Mouse (Mus musculus) midbrain, embryonic 16.5 days (tissue): Measurements from ENCODE around the gene Arhgap27. TPM values are rescaled to one million over a fixed set of nuclear protein-coding genes. Genes with fewer than 3 reads are reported as not detected.
A peak's percentile ranks its signal among the peaks of the same experiment; 100 is the strongest.

Source experiments
- ATAC-seq: fragments of 200-750 bp; cut with Nextera tagmentation; 2 replicates; pipeline ENCODE4 v1.8.0; 2017; ENCODE audit warnings: moderate TSS enrichment
- H3K27ac ChIP-seq: fragments of 300-500 bp; sonication (generic); 2 replicates; pipeline ENCODE4 v1.5.1; 2014; ENCODE audit warnings: mild to moderate bottlenecking, low read length, mixed read lengths
- H3K27me3 ChIP-seq: fragments of 300-500 bp; sonication (generic); 2 replicates; pipeline ENCODE4 v1.6.1; 2014; ENCODE audit warnings: low read depth, low read length, mixed read lengths; ENCODE audit not compliant: control insufficient read depth, insufficient read depth
- H3K36me3 ChIP-seq: fragments of 300-500 bp; sonication (generic); 2 replicates; pipeline ENCODE4 v1.6.1; 2014; ENCODE audit warnings: mild to moderate bottlenecking, low read length, moderate library complexity, mixed read lengths; ENCODE audit not compliant: control insufficient read depth, insufficient read depth
- H3K4me1 ChIP-seq: fragments of 300-500 bp; sonication (generic); 2 replicates; pipeline ENCODE4 v1.6.1; 2014; ENCODE audit warnings: mild to moderate bottlenecking, low read length, mixed read lengths; ENCODE audit not compliant: control insufficient read depth, insufficient read depth
- H3K4me2 ChIP-seq: fragments of 300-500 bp; sonication (generic); 2 replicates; pipeline ENCODE4 v1.6.1; 2014; ENCODE audit warnings: mild to moderate bottlenecking, low read length, mixed read lengths
- H3K4me3 ChIP-seq: fragments of 300-500 bp; sonication (generic); 2 replicates; pipeline ENCODE4 v1.5.1; 2014; ENCODE audit warnings: low read depth, mild to moderate bottlenecking, low read length, moderate library complexity, mixed read lengths
- H3K9ac ChIP-seq: fragments of 300-500 bp; sonication (generic); 2 replicates; pipeline ENCODE4 v1.6.1; 2014; ENCODE audit warnings: low read depth, low read length, mixed read lengths
- H3K9me3 ChIP-seq: fragments of 300-500 bp; sonication (generic); replicated peaks from 2 replicates; pipeline ENCODE4 v1.6.1; 2014; ENCODE audit warnings: mild to moderate bottlenecking, low read length, mixed read lengths; ENCODE audit not compliant: control insufficient read depth, poor library complexity, severe bottlenecking
- WGBS: fragments of 180-500 bp; shearing (Covaris S2); extraction: QIAGEN DNeasy Blood & Tissue Kit; methylation state at CpG from one replicate; pipeline ENCODE4 v1.1.7; 2014; 5-methylcytosine and 5-hydroxymethylcytosine counted together
- polyA plus RNA-seq: library from polyadenylated mRNA; unstranded; fragments of >200 nt; fragmentation: Nextera tagmentation; extraction: Ambion mirVana; gene quantifications from 2 replicates; pipeline ENCODE4 v1.2.1, GENCODE M21; 2015

Gene Arhgap27
- polyA plus RNA-seq, 1 experiment from 2014 or later: 4.4 TPM

DNA sequence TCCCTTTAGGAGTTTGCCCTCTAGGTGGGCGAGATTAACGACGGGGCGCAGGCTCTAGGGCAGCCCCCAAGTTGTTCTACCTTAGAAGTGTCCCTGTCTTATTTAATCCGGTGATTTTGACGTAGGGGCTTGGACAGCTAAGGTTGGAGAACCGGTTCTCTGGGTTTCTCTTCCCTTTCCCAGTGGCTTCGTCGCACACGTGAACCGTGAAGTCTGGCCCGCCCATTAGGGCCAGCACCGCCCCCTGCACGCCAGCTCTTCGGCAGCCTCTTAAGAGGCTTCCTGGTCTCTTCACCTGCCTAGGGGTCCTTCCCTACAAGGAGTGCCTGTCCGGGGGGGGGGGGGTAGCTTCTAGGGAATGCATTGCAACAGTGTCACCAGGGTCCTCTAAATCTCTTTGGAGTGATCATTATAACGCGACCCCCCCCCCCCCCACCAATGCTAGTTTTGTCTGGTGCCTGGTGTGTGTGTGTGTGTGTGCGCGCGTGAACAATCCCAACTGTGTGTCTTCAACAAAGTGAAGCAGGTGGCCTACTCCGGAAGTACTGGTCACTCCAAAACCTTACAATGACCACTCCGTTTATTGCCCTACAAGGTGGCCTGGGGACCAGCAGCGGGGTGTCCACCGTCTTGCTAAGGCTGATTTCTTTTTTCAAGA, 2.0 kb downstream of the Arhgap27 start:
- H3K4me1 ChIP-seq: peaks cover 28% of the 10 kb centered on the region
- H3K9me3 ChIP-seq: no peaks in the 10 kb centered on the region
- 4% methylated on average over 23 of the region's 25 CpGs for WGBS
- no peak for ATAC-seq
- H3K4me2 ChIP-seq: peak overlapping the region; percentile 5; the same call in 1 of the 2 replicates
- H3K4me3 ChIP-seq: no peak overlapping the region; the same call in 1 of the 2 replicates
- H3K9ac ChIP-seq: no peak overlapping the region
- H3K36me3 ChIP-seq: no peaks in the 10 kb centered on the region
- no peak overlapping the region for H3K27ac ChIP-seq
- peaks cover 53% of the 10 kb centered on the region for H3K27me3 ChIP-seq

DNA sequence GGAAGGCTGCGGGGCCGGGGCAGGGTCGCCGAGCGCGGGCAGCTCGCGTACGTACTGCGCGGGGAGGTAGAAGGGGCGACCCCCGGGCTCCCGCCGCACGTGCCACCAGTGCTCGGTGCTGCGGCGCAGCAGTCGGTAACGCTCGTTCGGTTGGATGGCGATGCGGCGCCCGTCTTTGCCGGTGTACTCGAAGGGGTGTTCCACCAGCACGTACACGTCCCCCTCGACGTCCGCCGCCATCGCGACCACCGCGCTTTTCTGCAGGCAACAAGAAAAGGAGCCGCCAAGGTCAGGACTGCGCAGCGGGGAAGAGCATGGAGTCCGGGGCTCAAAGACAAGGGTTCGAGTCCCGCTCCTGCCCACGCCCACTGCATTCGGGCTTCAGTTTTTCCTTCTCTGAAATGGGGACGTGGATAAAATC, 2.8 kb downstream of the Arhgap27 start:
- H3K4me3 ChIP-seq: peak overlapping the region; percentile 45
- H3K9me3 ChIP-seq: no peaks in the 10 kb centered on the region
- H3K27me3 ChIP-seq: peaks cover 52% of the 10 kb centered on the region
- H3K27ac ChIP-seq: no peak overlapping the region
- peak overlapping the region; percentile 76 for H3K4me2 ChIP-seq
- H3K9ac ChIP-seq: peak overlapping the region; percentile 66
- peak; percentile 9; the same call in 1 of the 2 replicates for ATAC-seq
- no peaks in the 10 kb centered on the region for H3K36me3 ChIP-seq
- H3K4me1 ChIP-seq: peaks cover 28% of the 10 kb centered on the region
- WGBS: 4% methylated on average over 37 of the region's 48 CpGs

DNA sequence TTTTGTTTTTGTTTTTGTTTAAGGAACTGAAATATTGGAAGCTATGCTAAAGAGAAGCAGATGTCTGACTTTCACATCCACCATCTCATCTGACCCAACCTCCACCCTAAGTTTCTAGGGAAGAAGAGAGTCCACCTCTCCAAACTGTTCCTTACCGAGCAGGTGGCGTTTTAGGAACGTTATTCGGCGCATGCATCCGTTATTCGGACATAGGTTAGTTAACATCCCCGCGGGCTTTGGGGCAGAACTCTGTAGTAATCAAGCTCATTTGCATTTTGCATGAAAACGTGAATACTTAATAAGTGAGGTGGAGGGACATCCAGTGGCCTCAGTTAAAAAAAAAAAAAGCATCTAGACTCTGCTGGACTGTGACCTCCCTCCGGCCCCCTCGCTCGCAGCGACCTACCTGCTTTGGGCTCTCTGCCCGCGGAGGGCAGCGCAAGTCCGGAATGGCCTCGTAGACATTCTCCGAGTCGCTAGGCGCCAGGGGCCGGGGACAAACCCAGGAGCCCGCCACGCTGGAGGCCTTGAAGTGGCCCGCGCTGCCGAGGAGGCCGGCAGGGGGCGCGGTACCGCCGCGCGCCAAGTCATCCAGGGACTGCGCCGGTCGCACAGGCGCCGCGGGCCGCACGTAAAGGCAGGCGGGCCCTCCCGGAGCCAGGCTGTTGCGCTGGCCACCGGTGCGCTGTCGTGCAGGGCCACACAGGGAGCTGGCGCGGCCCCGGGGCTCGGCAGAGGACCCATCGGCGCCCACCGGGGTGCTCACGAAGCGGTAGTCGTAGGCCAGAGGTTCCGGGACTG, 3.5 kb downstream of the Arhgap27 start:
- H3K4me2 ChIP-seq: peak overlapping the region; percentile 76
- under 1% methylated on average over 60 of the region's 60 CpGs for WGBS

DNA sequence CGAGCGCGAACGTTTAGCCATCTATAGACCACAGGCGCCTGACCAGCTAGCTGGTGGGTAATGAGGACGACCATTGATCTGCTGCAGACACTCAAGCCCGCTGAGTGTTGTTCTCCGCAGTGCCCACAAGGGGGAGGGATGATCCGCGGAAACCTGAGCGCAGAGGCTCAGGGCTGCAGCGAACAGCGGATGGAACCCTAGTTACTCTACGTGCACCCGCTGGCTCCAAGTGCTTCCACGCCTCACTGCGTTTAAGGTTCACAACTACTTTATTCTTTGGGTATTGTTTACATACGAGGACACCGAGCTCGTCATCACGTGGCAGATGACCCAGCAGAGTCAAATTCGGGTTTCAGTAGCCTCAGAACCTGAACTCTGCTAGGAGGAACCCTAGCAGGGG, 4.4 kb downstream of the Arhgap27 start:
- Histone ChIP-seq H3K27me3 (peaks cover 38% of the 10 kb centered on the region), H3K4me3 (no peak overlapping the region; the same call in 1 of the 2 replicates), H3K4me1 (peaks cover 28% of the 10 kb centered on the region), H3K27ac (no peak overlapping the region), H3K9me3 (no peaks in the 10 kb centered on the region), H3K36me3 (no peaks in the 10 kb centered on the region), H3K4me2 (peak overlapping the region; percentile 39), H3K9ac (no peak overlapping the region; the same call in 1 of the 2 replicates)
- ATAC-seq: 0 out of 2 replicates have a peak, but pooled peaks have one; percentile 32
- under 1% methylated on average over 22 of the region's 22 CpGs for WGBS

More for the DNA sequence above, 3.5 kb downstream of the Arhgap27 start:
- H3K27me3 ChIP-seq: peaks cover 45% of the 10 kb centered on the region
- peak; percentile 63 for ATAC-seq
- no peaks in the 10 kb centered on the region for H3K9me3 ChIP-seq
- peak overlapping the region; percentile 66 for H3K9ac ChIP-seq
- no peaks in the 10 kb centered on the region for H3K36me3 ChIP-seq
- no peak overlapping the region for H3K27ac ChIP-seq
- H3K4me3 ChIP-seq: peak overlapping the region; percentile 45
- peaks cover 28% of the 10 kb centered on the region for H3K4me1 ChIP-seq

DNA sequence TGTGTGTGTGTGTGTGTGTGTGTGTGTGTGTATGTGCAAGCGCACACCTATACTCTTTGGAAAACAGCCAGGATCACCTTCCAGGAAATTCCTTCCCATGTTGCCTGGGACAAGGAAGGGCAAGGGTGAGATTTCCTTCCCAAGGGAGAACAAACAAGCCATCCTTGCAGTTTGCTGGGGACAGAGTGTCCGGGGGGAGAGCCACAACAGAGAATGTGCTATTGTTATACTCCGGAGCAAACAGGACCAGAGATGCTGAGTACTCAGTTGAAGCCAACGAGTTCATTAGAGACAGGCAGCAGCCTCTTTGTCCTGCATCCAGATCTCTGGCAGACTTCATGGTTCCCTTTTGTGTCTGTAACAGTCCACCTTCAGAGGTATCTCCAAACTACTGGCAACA, 5.2 kb downstream of the Arhgap27 start:
- H3K9ac ChIP-seq: no peak overlapping the region
- no peak overlapping the region for H3K4me3 ChIP-seq
- H3K4me1 ChIP-seq: peaks cover 25% of the 10 kb centered on the region
- no peak overlapping the region for H3K4me2 ChIP-seq
- H3K27me3 ChIP-seq: peaks cover 33% of the 10 kb centered on the region
- H3K27ac ChIP-seq: no peak overlapping the region
- H3K36me3 ChIP-seq: no peaks in the 10 kb centered on the region
- H3K9me3 ChIP-seq: no peaks in the 10 kb centered on the region
- WGBS: 57% methylated on average over 4 of the region's 4 CpGs
- no peak for ATAC-seq

DNA sequence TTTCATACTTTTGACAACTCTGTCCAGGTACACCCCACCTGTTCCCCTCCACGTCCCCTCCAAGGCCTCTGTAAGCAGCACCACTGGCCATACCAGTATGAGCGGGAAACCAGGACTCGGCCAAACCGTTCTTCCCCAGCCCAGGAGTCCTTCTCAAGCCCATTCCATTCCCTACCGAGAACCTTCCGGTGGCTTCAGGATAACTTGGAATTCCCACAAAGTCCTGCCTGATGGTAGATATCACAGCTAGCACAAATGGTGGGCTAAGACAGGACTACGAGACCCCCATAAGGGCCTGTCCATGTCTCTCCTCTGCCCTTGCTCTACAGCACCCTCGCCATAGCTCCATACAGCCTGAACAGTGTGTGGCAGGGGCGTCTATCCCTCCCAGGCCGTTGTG, 5.8 kb downstream of the Arhgap27 start:
- peaks cover 33% of the 10 kb centered on the region for H3K27me3 ChIP-seq
- no peak overlapping the region for H3K4me2 ChIP-seq
- H3K27ac ChIP-seq: no peak overlapping the region
- H3K4me1 ChIP-seq: peaks cover 19% of the 10 kb centered on the region
- no peak for ATAC-seq
- 93% methylated on average over 10 of the region's 10 CpGs for WGBS
- no peaks in the 10 kb centered on the region for H3K36me3 ChIP-seq
- no peak overlapping the region for H3K4me3 ChIP-seq
- 0 out of 2 replicates have a peak, but pooled peaks cover under 1% of the 10 kb centered on the region for H3K9me3 ChIP-seq
- H3K9ac ChIP-seq: no peak overlapping the region

DNA sequence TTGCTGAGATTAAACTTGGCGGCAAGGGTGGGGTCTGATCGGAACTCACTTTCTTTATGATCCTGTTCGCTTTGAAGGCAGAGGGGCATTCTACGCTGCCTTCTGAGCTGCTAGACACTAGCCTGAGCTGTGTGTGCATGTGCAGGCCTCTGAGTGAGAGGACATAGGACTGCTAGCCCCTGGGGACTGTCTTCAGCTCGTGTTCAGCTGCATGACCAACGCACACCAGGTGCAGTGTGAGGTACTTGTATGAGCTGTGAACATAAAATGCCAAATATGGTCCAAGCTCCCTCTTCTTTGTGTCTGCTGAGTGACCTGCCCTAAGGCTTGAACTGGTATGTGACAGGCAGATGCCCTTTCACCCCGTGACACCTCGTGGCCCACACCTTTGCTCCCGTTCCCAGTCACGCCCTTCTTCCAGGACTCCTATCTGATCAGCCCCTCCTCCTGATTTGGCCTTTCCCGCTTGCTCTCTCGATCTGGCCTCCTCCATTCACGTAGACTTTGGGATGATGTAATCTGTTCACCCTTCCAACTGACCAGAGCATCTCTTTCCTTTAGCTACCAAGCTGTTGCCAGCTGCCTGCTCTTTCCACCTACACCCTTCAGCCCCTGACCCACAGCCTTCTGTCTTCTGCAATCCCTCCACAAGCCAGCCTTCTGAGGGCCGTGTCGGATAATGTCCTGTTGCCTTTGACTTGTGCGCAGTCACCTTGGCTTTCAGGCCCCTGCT, 6.4 kb downstream of the Arhgap27 start:
- ATAC-seq: no peak
- Histone ChIP-seq H3K36me3 (no peaks in the 10 kb centered on the region), H3K9me3 (0 out of 2 replicates have a peak, but pooled peaks cover 3% of the 10 kb centered on the region), H3K4me1 (peaks cover 13% of the 10 kb centered on the region), H3K4me2 (no peak overlapping the region), H3K9ac (no peak overlapping the region), H3K27me3 (peaks cover 29% of the 10 kb centered on the region), H3K4me3 (no peak overlapping the region), H3K27ac (no peak overlapping the region)
- whole genome bisulfite sequencing: 86% methylated on average over 16 of the region's 16 CpGs

DNA sequence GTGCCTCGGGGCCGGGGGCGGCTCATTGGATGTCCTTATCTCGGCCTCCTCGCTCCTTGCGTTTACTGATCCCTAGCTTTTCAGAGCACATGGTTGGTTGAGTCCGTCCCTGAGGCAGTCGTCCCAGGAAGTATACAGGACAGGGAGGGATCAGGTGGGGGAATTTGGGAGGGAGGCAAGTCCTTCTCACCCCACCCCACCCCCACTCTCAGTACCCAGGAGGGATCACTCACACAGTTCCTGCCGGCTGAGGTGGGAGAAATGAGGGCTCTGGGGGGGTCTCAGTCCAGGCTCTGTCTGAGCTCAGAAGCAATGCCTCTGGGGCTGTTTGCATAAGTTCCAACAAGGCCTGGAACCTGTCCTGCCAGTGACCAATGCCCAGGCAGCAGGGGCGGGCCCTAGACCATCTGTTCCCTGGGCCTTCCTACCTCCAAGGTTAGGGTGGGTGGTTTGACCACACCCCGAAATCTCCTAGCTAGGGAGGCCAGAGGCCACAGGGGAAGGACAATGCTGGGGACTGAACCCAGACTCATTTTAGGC, 7.4 kb downstream of the Arhgap27 start:
- H3K36me3 ChIP-seq: no peaks in the 10 kb centered on the region
- ATAC-seq: no peak
- H3K4me2 ChIP-seq: no peak overlapping the region
- H3K27me3 ChIP-seq: peaks cover 19% of the 10 kb centered on the region
- WGBS: 25% methylated on average over 11 of the region's 11 CpGs
- H3K4me1 ChIP-seq: peaks cover 9% of the 10 kb centered on the region; the same call in 1 of the 2 replicates
- H3K9me3 ChIP-seq: 0 out of 2 replicates have a peak, but pooled peaks cover 3% of the 10 kb centered on the region
- no peak overlapping the region for H3K9ac ChIP-seq
- no peak overlapping the region for H3K27ac ChIP-seq
- H3K4me3 ChIP-seq: no peak overlapping the region
